Mouse (Mus musculus) heart, embryonic 11.5 days (tissue): ENCODE results near the gene Git1. TPM values are rescaled to one million over a fixed set of nuclear protein-coding genes. Genes with fewer than 3 reads are reported as not detected.

Experiments
- ATAC-seq: fragments of 200-750 bp; cut with Nextera tagmentation; replicated peaks from 2 replicates; pipeline ENCODE4 v1.8.0; 2017; ENCODE audit warnings: moderate library complexity; ENCODE audit not compliant: insufficient number of reproducible peaks, low FRiP score, low TSS enrichment
- H3K27ac ChIP-seq: fragments of 300-500 bp; sonication (generic); 2 replicates; pipeline ENCODE4 v1.5.1; 2014; ENCODE audit warnings: mild to moderate bottlenecking, low read depth, low read length
- H3K27me3 ChIP-seq: fragments of 300-500 bp; sonication (generic); 2 replicates; pipeline ENCODE4 v1.6.1; 2014; ENCODE audit warnings: mild to moderate bottlenecking, low read length, mixed read lengths; ENCODE audit not compliant: control insufficient read depth, insufficient read depth
- H3K36me3 ChIP-seq: fragments of 300-500 bp; sonication (generic); 2 replicates; pipeline ENCODE4 v1.6.1; 2014; ENCODE audit warnings: mild to moderate bottlenecking, low read length, moderate library complexity, mixed read lengths; ENCODE audit not compliant: control insufficient read depth, insufficient read depth
- H3K4me1 ChIP-seq: fragments of 300-500 bp; sonication (generic); 2 replicates; pipeline ENCODE4 v1.6.1; 2014; ENCODE audit warnings: low read length; ENCODE audit not compliant: control insufficient read depth, insufficient read depth
- H3K4me2 ChIP-seq: fragments of 300-500 bp; sonication (generic); 2 replicates; pipeline ENCODE4 v1.6.1; 2014; ENCODE audit warnings: mild to moderate bottlenecking, moderate library complexity
- H3K4me3 ChIP-seq: fragments of 300-500 bp; sonication (generic); 2 replicates; pipeline ENCODE4 v1.5.1; 2014; ENCODE audit warnings: low read depth, low read length
- H3K9ac ChIP-seq: fragments of 300-500 bp; sonication (generic); 2 replicates; pipeline ENCODE4 v1.6.1; 2014; ENCODE audit warnings: mild to moderate bottlenecking, low read depth, low read length, moderate library complexity
- H3K9me3 ChIP-seq: fragments of 300-500 bp; sonication (generic); replicated peaks from 2 replicates; pipeline ENCODE4 v1.6.1; 2016; ENCODE audit warnings: low read length; ENCODE audit not compliant: control insufficient read depth
- WGBS: fragments of 180-500 bp; shearing (Covaris S2); extraction: QIAGEN DNeasy Blood & Tissue Kit; methylation state at CpG from one replicate; pipeline ENCODE4 v1.1.7; 2014; ENCODE audit not compliant: insufficient replicate concordance; 5-methylcytosine and 5-hydroxymethylcytosine counted together
- polyA plus RNA-seq: library from polyadenylated mRNA; unstranded; fragments of >200 nt; fragmentation: Nextera tagmentation; extraction: Ambion mirVana; gene quantifications from 2 replicates; pipeline ENCODE4 v1.2.1, GENCODE M21; 2014

The Git1 gene
- polyA plus RNA-seq, 1 experiment from 2014 or later, result 15.1 TPM

GRCm38 (mm10) chr11:77485229-77485628 lies 8.1 kb upstream of the Git1 start:
- Histone ChIP-seq H3K4me3 (no peak overlapping the region), H3K4me1 (peaks cover 16% of the 10 kb centered on the region), H3K27ac (no peak overlapping the region), H3K4me2 (no peak overlapping the region; the same call in 1 of the 2 replicates), H3K36me3 (no peaks in the 10 kb centered on the region), H3K9ac (no peak overlapping the region), H3K27me3 (peaks cover 6% of the 10 kb centered on the region; the same call in 1 of the 2 replicates), H3K9me3 (no peaks in the 10 kb centered on the region)
- WGBS, result 62% methylated on average over 6 of the region's 6 CpGs
- no peak for ATAC-seq

GRCm38 (mm10) chr11:77486798-77487197 lies 6.6 kb upstream of the Git1 start:
- H3K4me1 ChIP-seq, result peaks cover 26% of the 10 kb centered on the region
- no peak overlapping the region for H3K4me3 ChIP-seq
- H3K27ac ChIP-seq, result no peak overlapping the region
- H3K27me3 ChIP-seq, result peaks cover 6% of the 10 kb centered on the region; the same call in 1 of the 2 replicates
- no peaks in the 10 kb centered on the region for H3K36me3 ChIP-seq
- no peak for ATAC-seq
- H3K4me2 ChIP-seq, result no peak overlapping the region
- no peaks in the 10 kb centered on the region for H3K9me3 ChIP-seq
- WGBS, result 82% methylated on average over 5 of the region's 5 CpGs
- H3K9ac ChIP-seq, result no peak overlapping the region

- peaks cover 32% of the 10 kb centered on the region for H3K4me1 ChIP-seq
- 4% methylated on average over 52 of the region's 55 CpGs for WGBS
- peak overlapping the region; percentile 84 for H3K4me3 ChIP-seq
- H3K27me3 ChIP-seq, result peaks cover 6% of the 10 kb centered on the region; the same call in 1 of the 2 replicates
- H3K9me3 ChIP-seq, result no peaks in the 10 kb centered on the region
- no peaks in the 10 kb centered on the region for H3K36me3 ChIP-seq
- no peak overlapping the region for H3K27ac ChIP-seq
- no peak for ATAC-seq
- H3K4me2 ChIP-seq, result peak overlapping the region; percentile 96
- peak overlapping the region; percentile 82 for H3K9ac ChIP-seq
Measured at GRCm38 (mm10) chr11:77488771-77489581, 4.4 kb upstream of the Git1 start.

GRCm38 (mm10) chr11:77489591-77490235 lies 3.6 kb upstream of the Git1 start, which contains the start of gene Ankrd13b:
TSS of gene Ankrd13b (minus strand) at chr11:77489678.
- Histone ChIP-seq H3K27ac (no peak within 1 kb of the TSS), H3K27me3 (peaks cover 6% of the 10 kb centered on the region; the same call in 1 of the 2 replicates), H3K4me1 (peaks cover 39% of the 10 kb centered on the region), H3K4me3 (peak within 1 kb of the TSS; percentile 84), H3K9me3 (no peaks in the 10 kb centered on the region), H3K9ac (peak within 1 kb of the TSS; percentile 82), H3K4me2 (peak within 1 kb of the TSS; percentile 96), H3K36me3 (no peaks in the 10 kb centered on the region)
- no peak for ATAC-seq
- under 1% methylated on average over 44 of the region's 87 CpGs for WGBS

GRCm38 (mm10) chr11:77490451-77490850 lies 2.9 kb upstream of the Git1 start:
- Histone ChIP-seq H3K9me3 (no peaks in the 10 kb centered on the region), H3K36me3 (no peaks in the 10 kb centered on the region), H3K4me2 (no peak overlapping the region; the same call in 1 of the 2 replicates), H3K4me1 (peaks cover 46% of the 10 kb centered on the region), H3K4me3 (no peak overlapping the region), H3K27ac (no peak overlapping the region), H3K9ac (no peak overlapping the region), H3K27me3 (peaks cover 6% of the 10 kb centered on the region; the same call in 1 of the 2 replicates)
- no peak for ATAC-seq
- 64% methylated on average over 6 of the region's 6 CpGs for WGBS

GRCm38 (mm10) chr11:77491123-77491501 lies 2.2 kb upstream of the Git1 start:
- ATAC-seq, result peak; percentile 52; the same call in 1 of the 2 replicates
- peak overlapping the region; percentile 76 for H3K27ac ChIP-seq
- peak overlapping the region; percentile 97 for H3K4me3 ChIP-seq
- 1% methylated on average over 13 of the region's 13 CpGs for WGBS
- peak overlapping the region; percentile 89 for H3K9ac ChIP-seq
- peak overlapping the region; percentile 85 for H3K4me2 ChIP-seq
- H3K4me1 ChIP-seq, result peaks cover 51% of the 10 kb centered on the region
- H3K36me3 ChIP-seq, result no peaks in the 10 kb centered on the region
- H3K9me3 ChIP-seq, result no peaks in the 10 kb centered on the region
- peaks cover 6% of the 10 kb centered on the region; the same call in 1 of the 2 replicates for H3K27me3 ChIP-seq

- no peak; the same call in 1 of the 2 replicates for ATAC-seq
- peak overlapping the region; percentile 97 for H3K4me3 ChIP-seq
- peak overlapping the region; percentile 89 for H3K9ac ChIP-seq
- peaks cover 53% of the 10 kb centered on the region for H3K4me1 ChIP-seq
- no peaks in the 10 kb centered on the region for H3K9me3 ChIP-seq
- H3K27me3 ChIP-seq, result peaks cover 6% of the 10 kb centered on the region; the same call in 1 of the 2 replicates
- peak overlapping the region; percentile 85 for H3K4me2 ChIP-seq
- 2% methylated on average over 23 of the region's 23 CpGs for WGBS
- no peaks in the 10 kb centered on the region for H3K36me3 ChIP-seq
- peak overlapping the region; percentile 76 for H3K27ac ChIP-seq
Measured at GRCm38 (mm10) chr11:77491502-77492291, 1.7 kb upstream of the Git1 start.

GRCm38 (mm10) chr11:77492311-77492871 lies 971 bp upstream of the Git1 start:
- no peaks in the 10 kb centered on the region for H3K9me3 ChIP-seq
- H3K27me3 ChIP-seq, result peaks cover 6% of the 10 kb centered on the region; the same call in 1 of the 2 replicates
- WGBS, result under 1% methylated on average over 17 of the region's 18 CpGs
- peak overlapping the region; percentile 89 for H3K9ac ChIP-seq
- peak overlapping the region; percentile 85 for H3K4me2 ChIP-seq
- H3K4me1 ChIP-seq, result peaks cover 57% of the 10 kb centered on the region
- ATAC-seq, result no peak
- H3K4me3 ChIP-seq, result peak overlapping the region; percentile 97
- H3K27ac ChIP-seq, result peak overlapping the region; percentile 76
- H3K36me3 ChIP-seq, result no peaks in the 10 kb centered on the region
